14 mouse cellular contexts compared by ENCODE assay signal in the genomic region with DNA sequence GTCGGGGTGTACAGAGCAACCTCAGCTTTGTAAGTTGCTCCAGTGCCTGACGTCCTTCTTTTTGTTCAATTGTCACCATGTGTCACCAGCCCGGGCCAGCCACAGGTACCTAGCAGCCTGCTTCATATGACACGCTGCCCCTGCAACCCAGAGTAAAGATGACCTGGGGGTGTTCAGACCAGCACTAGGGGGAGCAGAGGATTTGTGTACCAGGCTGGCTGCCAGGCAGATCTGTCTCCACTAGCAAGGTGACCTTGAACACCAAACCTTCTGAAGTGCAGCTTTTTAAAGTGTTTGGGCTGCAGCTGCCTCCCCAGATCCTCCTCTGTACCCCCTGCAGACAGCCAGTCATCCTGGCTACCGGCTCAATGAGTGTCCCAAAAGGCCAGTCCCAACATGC. TPM values are rescaled to one million over a fixed set of nuclear protein-coding genes. Genes with fewer than 3 reads are reported as not detected.
DNase-seq lines count a peak whose midpoint lies in the region; ATAC-seq and TF ChIP-seq lines count a peak whose summit lies in the region.
"Had no signal": no experiment of that assay in that cellular context is flagged by ENCODE, and none has a peak within 500 bp of the region (broad histone marks: within the 10 kb centered on the region; RNA-seq: fewer than 3 reads in every experiment).

No protein-coding gene starts in this region.

- H3K36me3 ChIP-seq in hindbrain, embryonic 14.5 days (replicated peaks; ENCODE audit: control insufficient read depth, insufficient read depth): no peaks in the 10 kb centered on the region
- no peaks in the 10 kb centered on the region for H3K36me3 ChIP-seq in hindbrain, embryonic 10.5 days
- no peaks in the 10 kb centered on the region for H3K36me3 ChIP-seq in neural tube, embryonic 13.5 days
- no peaks in the 10 kb centered on the region for H3K36me3 ChIP-seq in stomach, postnatal 0 days (ENCODE audit: control insufficient read depth, insufficient read depth, low read length)
- H3K36me3 ChIP-seq: limb, embryonic 13.5 days; lung, embryonic 15.5 days; midbrain, embryonic 12.5 days had no signal

- no peak overlapping the region for H3K9ac ChIP-seq in hindbrain, embryonic 14.5 days
- no peak overlapping the region for H3K9ac ChIP-seq in neural tube, embryonic 13.5 days
- H3K9ac ChIP-seq in stomach, postnatal 0 days (ENCODE audit: low read length): no peak overlapping the region
- H3K9ac ChIP-seq: limb, embryonic 13.5 days; lung, embryonic 15.5 days; midbrain, embryonic 12.5 days had no signal

- no peak overlapping the region for H3K4me3 ChIP-seq in hindbrain, embryonic 14.5 days (replicated peaks; ENCODE audit: low read length)
- H3K4me3 ChIP-seq in hindbrain, embryonic 10.5 days: no peak overlapping the region
- no peak overlapping the region for H3K4me3 ChIP-seq in neural tube, embryonic 13.5 days
- H3K4me3 ChIP-seq in stomach, postnatal 0 days (ENCODE audit: low read depth, low read length): no peak overlapping the region
- H3K4me3 ChIP-seq: limb, embryonic 13.5 days; lung, embryonic 15.5 days; midbrain, embryonic 12.5 days had no signal

- H3K27me3 ChIP-seq in hindbrain, embryonic 14.5 days (ENCODE audit: control insufficient read depth, insufficient read depth, low read length): no peaks in the 10 kb centered on the region
- H3K27me3 ChIP-seq in hindbrain, embryonic 10.5 days (ENCODE audit: insufficient read depth, poor library complexity, severe bottlenecking): peaks cover 11% of the 10 kb centered on the region; the same call in 1 of the 2 replicates
- H3K27me3 ChIP-seq in neural tube, embryonic 13.5 days: no peaks in the 10 kb centered on the region
- H3K27me3 ChIP-seq in stomach, postnatal 0 days (ENCODE audit: control insufficient read depth, insufficient read depth, low read length): no peaks in the 10 kb centered on the region
- H3K27me3 ChIP-seq: limb, embryonic 13.5 days; lung, embryonic 15.5 days; midbrain, embryonic 12.5 days had no signal

- H3K9me3 ChIP-seq in hindbrain, embryonic 14.5 days (ENCODE audit: control insufficient read depth, low read length): 0 out of 2 replicates have a peak, but pooled peaks cover 4% of the 10 kb centered on the region
- peaks cover 7% of the 10 kb centered on the region; the same call in 1 of the 2 replicates for H3K9me3 ChIP-seq in hindbrain, embryonic 10.5 days
- no peaks in the 10 kb centered on the region; the same call in 1 of the 2 replicates for H3K9me3 ChIP-seq in neural tube, embryonic 13.5 days
- H3K9me3 ChIP-seq in stomach, postnatal 0 days (ENCODE audit: control insufficient read depth, low read length): no peaks in the 10 kb centered on the region
- H3K9me3 ChIP-seq: lung, embryonic 15.5 days had no signal

- TF ChIP-seq CTCF in stomach, postnatal 0 days (IDR thresholded peaks at IDR 0.05; ENCODE audit: low read depth): no peak

- ATAC-seq in hindbrain, embryonic 14.5 days (ENCODE audit: low FRiP score): no peak
- ATAC-seq in neural tube, embryonic 13.5 days (ENCODE audit: low read depth): no peak
- ATAC-seq in stomach, postnatal 0 days (ENCODE audit: low FRiP score, low TSS enrichment): 0 out of 2 replicates have a peak, but pooled peaks have one; percentile 35

- peaks cover 20% of the 10 kb centered on the region for H3K4me1 ChIP-seq in hindbrain, embryonic 14.5 days (replicated peaks; ENCODE audit: control insufficient read depth, insufficient read depth, low read length)
- H3K4me1 ChIP-seq in hindbrain, embryonic 10.5 days (replicated peaks): peaks cover 32% of the 10 kb centered on the region
- peaks cover 26% of the 10 kb centered on the region for H3K4me1 ChIP-seq in neural tube, embryonic 13.5 days (replicated peaks)
- no peaks in the 10 kb centered on the region for H3K4me1 ChIP-seq in stomach, postnatal 0 days (replicated peaks; ENCODE audit: control insufficient read depth, insufficient read depth)
- H3K4me1 ChIP-seq: lung, embryonic 15.5 days had no signal

- H3K4me2 ChIP-seq in hindbrain, embryonic 14.5 days (replicated peaks): no peak overlapping the region
- H3K4me2 ChIP-seq in neural tube, embryonic 13.5 days: no peak overlapping the region
- no peak overlapping the region for H3K4me2 ChIP-seq in stomach, postnatal 0 days (replicated peaks; ENCODE audit: low read depth)
- H3K4me2 ChIP-seq: limb, embryonic 13.5 days; lung, embryonic 15.5 days; midbrain, embryonic 12.5 days had no signal

- no peak for TF ChIP-seq EP300 in stomach, postnatal 0 days (optimal IDR thresholded peaks at IDR 0.05)

- 37% methylated on average over 5 of the region's 5 CpGs for WGBS in hindbrain, embryonic 14.5 days
- 41% methylated on average over 5 of the region's 5 CpGs for WGBS in hindbrain, embryonic 10.5 days
- 31% methylated on average over 5 of the region's 5 CpGs for WGBS in neural tube, embryonic 13.5 days
- WGBS in stomach, postnatal 0 days: 39% methylated on average over 5 of the region's 5 CpGs

- peak; percentile 70 for DNase-seq in adrenal gland, adult 2 months
- DNase-seq in adrenal gland, postnatal 4 days (ENCODE audit: low spot score in 2 of 2): no peak
- no peak for DNase-seq in hindbrain, embryonic 14.5 days (ENCODE audit: low spot score)
- no peak for DNase-seq in hindbrain, embryonic 10.5 days (ENCODE audit: low spot score)
- no peak for DNase-seq in neural tube, embryonic 10.5 days (ENCODE audit: extremely low spot score, low spot score)
- no peak for DNase-seq in stomach, postnatal 0 days (ENCODE audit: low spot score)
- no peak for DNase-seq in urinary bladder, adult 2 months (ENCODE audit: low spot score)
- DNase-seq: cerebellum, adult 9-11 months; layer of hippocampus, postnatal 36 days had no signal

- peak overlapping the region; percentile 26; the same call in 1 of the 2 replicates for H3K27ac ChIP-seq in hindbrain, embryonic 14.5 days
- no peak overlapping the region for H3K27ac ChIP-seq in hindbrain, embryonic 10.5 days
- peak overlapping the region; percentile 46; the same call in 1 of the 2 replicates for H3K27ac ChIP-seq in neural tube, embryonic 13.5 days (replicated peaks)
- H3K27ac ChIP-seq in stomach, postnatal 0 days (replicated peaks): no peak overlapping the region
- H3K27ac ChIP-seq: limb, embryonic 13.5 days; lung, embryonic 15.5 days; midbrain, embryonic 12.5 days had no signal

RNA-seq across cellular contexts. Expression of gene Rph3al, which starts 9.0 kb away (rescaled TPM):
- 10 to 100 TPM; 16.6 to 18.0 TPM for total RNA-seq in adrenal gland, adult 2 months (2021)
- polyA plus RNA-seq in adrenal gland, adult 2 months (2012; rRNA removed): 19.6 and 20.4 TPM in 2 replicates
- 10 to 100 TPM; 18.0 to 19.5 TPM for total RNA-seq in adrenal gland, postnatal 4 days (2021)
- 2.9 and 3.3 TPM in 2 replicates for polyA plus RNA-seq in hindbrain, embryonic 14.5 days (2014; fragmentation: Nextera tagmentation; extraction: Ambion mirVana)
- polyA plus RNA-seq in hindbrain, embryonic 10.5 days (2016; fragmentation: Nextera tagmentation; extraction: Ambion mirVana): 2.1 and 2.4 TPM in 2 replicates
- 1.7 and 2.3 TPM in 2 replicates for polyA plus RNA-seq in neural tube, embryonic 13.5 days (2015; fragmentation: Nextera tagmentation; extraction: Ambion mirVana)
- 11.2 and 11.7 TPM in 2 replicates for polyA plus RNA-seq in stomach, postnatal 0 days (2015; fragmentation: Nextera tagmentation; extraction: Ambion mirVana)
- 2.8 TPM in 2 replicates for polyA plus RNA-seq in urinary bladder, adult 2 months (2012; rRNA removed)

RNA-seq across cellular contexts. Expression of gene 1700016K19Rik, which starts 52.5 kb away (rescaled TPM):
- total RNA-seq in adrenal gland, adult 2 months (2021): not detected
- not detected in 2 replicates for polyA plus RNA-seq in adrenal gland, adult 2 months (2012; rRNA removed)
- total RNA-seq in adrenal gland, postnatal 4 days (2021): not detected
- polyA plus RNA-seq in hindbrain, embryonic 14.5 days (2014; fragmentation: Nextera tagmentation; extraction: Ambion mirVana): 3.9 and 5.5 TPM in 2 replicates
- polyA plus RNA-seq in hindbrain, embryonic 10.5 days (2016; fragmentation: Nextera tagmentation; extraction: Ambion mirVana): 1.4 and 3.8 TPM in 2 replicates
- polyA plus RNA-seq in neural tube, embryonic 13.5 days (2015; fragmentation: Nextera tagmentation; extraction: Ambion mirVana): 0.43 and 0.68 TPM in 2 replicates
- 3.7 and 4.4 TPM in 2 replicates for polyA plus RNA-seq in stomach, postnatal 0 days (2015; fragmentation: Nextera tagmentation; extraction: Ambion mirVana)
- polyA plus RNA-seq in urinary bladder, adult 2 months (2012; rRNA removed): 0.59 and 0.81 TPM in 2 replicates
- total RNA-seq: neutrophil, adult 5-6 weeks had no signal

Comparison
In these comparisons a context has a peak if more than half of its experiments do, and no peak if none do; other contexts are left out.
1. H3K27ac ChIP-seq: peak in hindbrain, embryonic 14.5 days (single experiment) and neural tube, embryonic 13.5 days (single experiment); none in hindbrain, embryonic 10.5 days (single experiment) and stomach, postnatal 0 days (single experiment).